Mouse (Mus musculus) cortical plate, adult 2 months (tissue): ENCODE results near the gene Il2rb.

ENCODE experiments used
- CTCF ChIP-seq: fragments of 200-500 bp; IDR thresholded peaks from 2 replicates; pipeline ENCODE4 v1.5.1; 2011; ENCODE audit warnings: mild to moderate bottlenecking, control low read depth, low read length; ENCODE audit not compliant: insufficient read depth; ENCODE audit errors: extremely low read depth
- POLR2A ChIP-seq: fragments of 200-500 bp; IDR thresholded peaks from 2 replicates; pipeline ENCODE4 v1.6.1; 2011; ENCODE audit warnings: mild to moderate bottlenecking, low read length, control low read depth; ENCODE audit not compliant: insufficient read depth; ENCODE audit errors: extremely low read depth

GRCm38 (mm10) chr15:78449694-78450418 lies 45.2 kb downstream of the Il2rb start:
- TF ChIP-seq POLR2A (no peak), CTCF (no peak)
